Mouse (Mus musculus) bone marrow macrophage, adult 2 months (primary cell): ENCODE measurements at regions not wholly inside any gene's neighbourhood (a gene's known extent, or its start where the extent isn't known, plus 50 kb on each side); places are given as distances from the start of the nearest gene placed in this dataset.

Source experiments
- CTCF ChIP-seq: IDR thresholded peaks from 2 replicates; pipeline ENCODE4 v1.5.1; 2012; ENCODE audit warnings: low read depth, mild to moderate bottlenecking, low read length, moderate library complexity
- POLR2A ChIP-seq: IDR thresholded peaks from 2 replicates; pipeline ENCODE4 v1.6.1; 2012; ENCODE audit warnings: mild to moderate bottlenecking, low read depth, low read length, borderline replicate concordance

- TF ChIP-seq POLR2A = no peak
- TF ChIP-seq CTCF = no peak
Measured at GRCm38 (mm10) chr16:74714950-74715349, 303.3 kb upstream of the Robo2 start.
